Mouse (Mus musculus) heart, adult 8-10 months (tissue): ENCODE measurements around the gene Cd7. TPM values are rescaled to one million over a fixed set of nuclear protein-coding genes. Genes with fewer than 3 reads are reported as not detected.
"Not testable (repeated sequence)": the region's sequence is repeated elsewhere in the genome, so short reads cannot be mapped to it uniquely, and the experiment has no call there.

Experiments used
- DNase-seq: peaks from one replicate; pipeline ENCODE4 v3.0.0; 2022; ENCODE audit warnings: low spot score
- total RNA-seq, 4 experiments: library from RNA; stranded (reverse); gene quantifications; 2 replicates each; pipeline ENCODE4 v1.2.4; 2022

Cd7 gene
- total RNA-seq, 4 experiments from 2014 or later, result 0.37 to 0.49 TPM; not detected in 2

DNA sequence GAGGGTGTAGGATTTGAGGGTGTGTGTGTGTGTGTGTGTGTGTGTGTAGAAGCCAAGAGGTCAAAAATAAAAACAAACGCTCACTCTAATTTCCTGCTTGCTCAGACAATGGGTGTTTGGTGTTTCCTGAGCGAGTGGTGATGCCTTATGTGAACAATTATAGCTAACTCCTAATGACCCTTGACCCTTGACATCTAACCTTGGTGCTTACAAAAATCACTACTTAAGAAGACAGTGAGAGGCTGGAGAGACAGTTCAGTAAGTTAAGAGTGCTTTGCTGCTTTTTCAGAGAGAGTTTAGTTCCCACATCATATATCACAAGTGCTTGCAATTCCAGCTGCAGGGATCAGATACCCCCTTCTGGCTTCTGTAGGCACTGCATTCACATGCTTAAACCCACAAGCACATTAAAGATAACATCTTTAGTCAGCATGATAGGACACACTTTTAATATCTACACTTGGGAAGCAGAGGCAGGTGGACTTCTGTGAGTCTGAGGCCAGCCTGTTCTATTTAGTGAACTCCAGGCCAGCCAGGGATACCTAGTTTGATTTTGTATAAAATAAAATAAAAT, 8.7 kb upstream of the Cd7 start:
- DNase-seq, result no peak

- DNase-seq, result no peak
Observed at GRCm38 (mm10) chr11:121045286-121045685, 6.1 kb upstream of the Cd7 start.

DNA sequence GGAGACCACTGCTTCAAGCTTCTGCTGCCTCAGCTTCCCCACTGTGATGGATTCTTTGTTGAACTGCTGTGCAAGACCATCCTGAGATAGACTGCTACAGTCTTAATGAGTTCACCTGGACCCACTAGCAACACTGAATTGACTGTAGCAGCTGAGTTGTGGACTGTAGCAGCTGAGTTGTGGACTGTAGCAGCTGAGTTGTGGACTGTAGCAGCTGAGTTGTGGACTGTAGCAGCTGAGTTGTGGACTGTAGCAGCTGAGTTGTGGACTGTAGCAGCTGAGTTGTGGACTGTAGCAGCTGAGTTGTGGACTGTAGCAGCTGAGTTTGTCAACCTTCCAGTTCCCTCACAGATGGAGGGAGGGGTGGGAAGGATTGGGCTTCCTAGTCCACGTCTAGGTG, 3.8 kb upstream of the Cd7 start:
- DNase-seq, result not testable (repeated sequence)

DNA sequence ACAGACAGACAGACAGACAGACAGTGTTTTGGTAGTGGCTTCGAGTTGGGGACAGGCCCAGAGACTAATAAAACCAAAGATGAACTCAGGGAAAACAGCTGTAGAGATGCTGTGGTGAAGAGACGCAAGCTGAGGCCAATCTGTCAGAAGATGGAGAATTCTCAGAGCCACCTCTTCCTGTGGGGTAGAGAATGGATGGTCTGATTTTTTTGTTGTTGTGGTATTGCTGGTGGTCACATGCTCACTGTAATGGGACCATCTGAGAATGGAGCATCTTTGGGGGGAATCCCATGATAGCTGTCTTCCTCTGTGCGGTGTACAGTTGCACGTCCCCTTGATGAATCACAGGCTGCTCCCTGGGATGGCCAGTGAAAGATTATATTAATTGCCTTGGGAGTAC, 3.3 kb upstream of the Cd7 start:
- no peak for DNase-seq

DNA sequence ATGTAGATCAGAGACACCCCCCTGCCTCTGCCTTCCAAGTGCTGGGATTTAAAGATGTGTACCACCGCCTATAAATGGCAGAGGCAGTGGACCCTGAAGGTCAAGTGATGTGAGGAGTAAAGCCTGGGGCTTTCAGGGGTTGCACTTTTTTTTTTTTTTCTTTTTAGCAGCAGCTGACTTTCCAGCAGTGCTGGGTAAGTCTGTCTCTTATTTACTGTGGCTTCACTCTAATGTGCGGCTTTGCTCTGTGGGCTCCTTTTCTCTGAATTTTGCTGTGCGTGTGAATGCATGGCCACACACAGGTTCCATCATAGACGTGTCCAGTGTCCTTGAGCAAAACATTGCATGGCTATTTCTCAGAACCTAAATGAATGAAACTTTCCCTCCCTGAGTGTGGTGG, 2.4 kb upstream of the Cd7 start:
- no peak for DNase-seq

- DNase-seq, result peak; percentile 80
Observed at GRCm38 (mm10) chr11:121041212-121041611, 2.0 kb upstream of the Cd7 start.

GRCm38 (mm10) chr11:121038366-121039240, 615 bp downstream of the Cd7 start:
- no peak for DNase-seq

GRCm38 (mm10) chr11:121033118-121033517, 6.1 kb downstream of the Cd7 start:
- no peak for DNase-seq

DNA sequence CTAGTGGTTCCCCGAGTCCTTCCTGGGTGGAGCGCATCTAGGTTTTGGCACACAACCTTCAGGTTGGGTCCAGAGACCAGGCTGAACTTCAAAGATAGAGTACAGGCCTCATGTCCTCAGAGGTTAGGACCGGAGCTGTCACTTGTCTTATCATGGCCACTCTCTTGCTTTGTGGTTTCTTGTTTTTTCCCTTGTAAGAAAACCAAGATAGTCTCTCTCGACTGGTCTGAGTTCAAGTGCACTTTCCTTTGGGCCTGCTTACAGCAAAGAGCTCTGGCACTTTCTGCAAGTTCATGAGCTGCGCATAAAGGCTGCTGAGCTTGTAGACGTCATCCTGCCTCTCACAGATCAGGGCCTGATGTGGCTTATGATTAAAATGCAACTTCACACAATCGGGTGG, 12.0 kb downstream of the Cd7 start:
- DNase-seq, result no peak

DNA sequence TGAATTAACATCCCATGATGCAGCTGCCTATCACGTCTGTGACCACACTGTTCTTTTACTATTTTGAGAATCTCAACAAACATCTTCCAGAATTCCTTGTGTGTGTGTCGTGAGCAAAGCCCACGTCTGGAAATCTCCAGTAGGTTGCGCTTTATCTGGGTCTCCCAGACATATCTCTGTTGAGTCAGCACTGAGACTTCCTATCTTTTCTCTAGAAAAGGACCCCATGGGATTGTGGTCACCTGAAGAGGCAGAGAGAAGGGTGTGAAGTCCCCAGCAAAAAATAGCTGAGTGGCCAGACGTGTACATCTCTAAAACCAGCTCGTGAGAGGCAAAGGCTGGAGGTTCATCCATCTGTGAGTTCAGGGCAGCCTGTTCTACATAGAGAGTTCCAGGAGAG, 15.1 kb downstream of the Cd7 start:
- no peak for DNase-seq

GRCm38 (mm10) chr11:121019501-121019900, 19.7 kb downstream of the Cd7 start:
- DNase-seq, result no peak

GRCm38 (mm10) chr11:121017703-121018102, 21.5 kb downstream of the Cd7 start:
- DNase-seq, result peak; percentile 60

DNA sequence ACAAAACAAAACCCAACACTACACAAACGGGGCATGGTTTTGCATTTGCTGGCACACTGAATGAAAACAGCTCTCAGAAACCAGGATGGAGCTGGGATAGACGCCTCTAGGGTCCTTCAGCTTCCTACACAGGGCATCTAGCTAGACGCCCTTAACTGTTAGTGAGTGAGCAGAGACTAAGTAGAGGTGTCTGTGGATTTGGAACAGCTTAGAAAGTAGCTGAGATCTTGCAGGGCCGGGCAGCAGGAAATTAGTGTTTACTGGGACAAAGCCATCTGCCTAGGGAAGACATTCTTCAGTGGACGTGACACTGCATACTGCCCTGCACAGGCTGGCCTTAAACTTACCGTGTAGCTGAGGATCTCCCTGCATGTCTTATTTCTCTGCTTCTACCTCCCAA, 23.7 kb downstream of the Cd7 start:
- DNase-seq, result no peak

- peak; percentile 68 for DNase-seq
Observed at GRCm38 (mm10) chr11:121014896-121015300, 24.3 kb downstream of the Cd7 start.

GRCm38 (mm10) chr11:121013656-121014055, 25.6 kb downstream of the Cd7 start:
- DNase-seq, result no peak

GRCm38 (mm10) chr11:121010044-121010755, 29.0 kb downstream of the Cd7 start:
- no peak for DNase-seq

DNA sequence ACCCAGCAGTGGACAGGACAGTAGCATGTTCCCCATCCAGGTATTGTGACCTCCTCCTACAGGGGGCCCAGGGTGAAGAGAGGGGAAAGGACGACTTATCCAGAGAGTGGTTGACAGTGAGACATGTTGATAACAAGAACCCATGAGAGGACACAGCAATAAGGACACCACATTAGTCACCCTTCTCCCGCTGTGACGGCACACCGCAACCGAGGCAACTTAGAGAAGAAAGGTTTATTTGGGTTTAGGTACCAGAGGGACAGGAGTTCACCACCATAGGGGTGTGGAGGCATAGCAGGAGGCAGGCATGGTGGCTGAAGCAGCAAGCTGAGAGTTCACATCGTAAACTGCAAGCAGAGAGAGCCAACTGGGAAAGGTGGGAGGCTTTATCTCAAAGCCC, 33.0 kb downstream of the Cd7 start:
- DNase-seq, result no peak

DNA sequence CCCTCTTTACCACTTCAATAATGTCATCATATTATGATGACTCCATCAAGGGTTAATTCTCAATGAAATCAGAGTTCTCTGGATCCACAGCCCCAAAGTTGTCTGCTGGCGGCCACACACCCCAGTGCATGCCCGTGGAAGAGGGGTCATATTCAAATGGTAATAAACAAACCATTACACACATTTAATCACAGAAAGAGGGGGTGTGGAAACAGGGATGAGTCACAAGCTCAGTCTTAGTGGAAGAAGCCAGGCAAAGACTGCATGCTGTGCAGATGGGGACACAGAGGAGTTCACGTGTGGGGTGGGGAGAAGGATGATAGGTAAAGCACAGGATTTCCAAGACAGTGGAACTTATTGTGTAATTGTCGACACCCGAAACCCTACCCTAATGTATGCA, 34.9 kb downstream of the Cd7 start:
- DNase-seq, result no peak

GRCm38 (mm10) chr11:121001966-121002365, 37.3 kb downstream of the Cd7 start:
- DNase-seq, result no peak

DNA sequence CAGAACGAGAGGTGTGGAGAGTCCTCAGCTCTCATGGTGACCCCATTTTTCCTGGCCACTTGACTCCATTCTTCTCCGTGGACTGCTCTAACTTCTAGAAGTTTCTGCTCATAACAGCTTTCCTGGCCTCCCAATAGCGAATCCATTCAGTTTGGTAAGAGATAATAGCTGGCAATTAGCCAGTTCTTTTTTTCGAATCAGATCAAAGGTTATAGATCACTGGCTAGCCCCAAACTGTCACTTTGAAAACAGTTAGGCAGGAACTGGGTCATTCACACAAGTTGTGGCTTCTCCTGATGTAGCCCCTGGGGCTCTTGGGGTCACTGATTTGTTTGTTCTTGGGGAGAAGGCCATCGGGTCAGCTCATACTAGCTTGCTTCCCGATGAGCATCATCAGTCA, 44.5 kb downstream of the Cd7 start:
- no peak for DNase-seq

GRCm38 (mm10) chr11:120993586-120993985, 45.6 kb downstream of the Cd7 start:
- DNase-seq, result no peak

DNA sequence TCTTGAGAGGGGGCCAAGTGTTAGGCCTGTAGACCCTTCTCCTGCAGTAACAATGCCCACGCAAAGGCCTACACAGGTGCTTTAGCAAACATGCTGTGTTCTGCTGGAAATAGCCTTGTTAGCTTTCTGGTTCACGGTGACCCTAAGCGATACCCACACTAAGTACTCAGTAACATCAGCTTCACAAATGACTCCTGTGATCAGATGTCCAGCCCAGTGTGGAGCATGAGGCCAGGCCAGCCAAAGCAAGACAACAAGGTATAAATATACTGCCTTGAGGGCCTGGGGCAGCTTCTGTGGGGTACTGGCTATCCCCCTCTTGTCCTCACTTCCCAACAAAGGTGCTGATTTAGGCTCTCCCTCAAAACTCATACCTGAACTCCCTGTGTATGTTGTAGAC, 46.1 kb downstream of the Cd7 start:
- DNase-seq, result no peak

GRCm38 (mm10) chr11:120991791-120992190, 47.4 kb downstream of the Cd7 start:
- peak; percentile 74 for DNase-seq
